Mouse (Mus musculus): ENCODE data around the gene Ebf1.

Ebf1 gene

DNA sequence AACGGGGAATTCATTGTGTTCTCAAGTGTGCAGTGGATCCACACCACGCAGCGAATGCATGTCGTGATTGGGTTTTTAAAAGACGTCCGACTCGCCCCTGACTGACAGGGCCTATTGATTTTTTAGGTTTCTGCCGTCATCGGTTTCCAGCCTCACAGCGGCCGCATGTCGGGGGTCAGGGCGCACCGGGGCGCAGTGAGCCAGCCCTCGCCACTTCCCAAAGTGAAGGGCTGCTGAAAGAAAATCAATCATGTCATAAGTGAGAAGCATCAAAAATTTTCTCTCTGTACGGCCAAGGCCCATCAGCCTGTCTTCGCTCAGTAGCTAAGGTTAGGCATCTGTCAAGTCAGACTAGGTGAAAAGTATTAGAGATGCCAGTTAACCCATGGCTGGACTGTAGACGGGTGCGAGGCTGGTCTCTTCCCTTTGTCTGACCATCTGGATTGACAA lies 124.0 kb downstream of the Ebf1 start:
- DNase-seq, result no peak

GRCm38 (mm10) chr11:44744446-44744845 lies 127.3 kb downstream of the Ebf1 start:
- DNase-seq, result peak; percentile 16 to 50

DNA sequence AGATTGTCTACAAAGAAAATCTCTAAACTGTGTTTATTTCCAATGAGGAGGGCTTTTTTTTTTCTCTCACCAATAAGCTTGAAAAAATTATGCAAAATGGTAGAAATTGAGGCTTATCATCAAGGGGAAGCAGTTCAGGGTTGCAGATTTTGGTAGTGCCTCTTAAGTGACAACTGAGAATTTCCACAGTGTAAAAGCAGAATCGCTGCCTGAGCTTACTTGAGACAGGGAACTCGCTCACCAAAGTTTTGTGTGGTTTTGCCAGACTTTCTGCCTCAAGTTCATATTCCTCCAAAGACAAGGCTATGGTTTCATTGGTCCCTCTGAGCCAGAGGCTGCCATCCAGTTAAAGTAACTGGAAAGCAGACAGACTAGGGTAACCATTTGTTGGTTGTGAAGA lies 128.8 kb downstream of the Ebf1 start:
- DNase-seq, result no peak

DNA sequence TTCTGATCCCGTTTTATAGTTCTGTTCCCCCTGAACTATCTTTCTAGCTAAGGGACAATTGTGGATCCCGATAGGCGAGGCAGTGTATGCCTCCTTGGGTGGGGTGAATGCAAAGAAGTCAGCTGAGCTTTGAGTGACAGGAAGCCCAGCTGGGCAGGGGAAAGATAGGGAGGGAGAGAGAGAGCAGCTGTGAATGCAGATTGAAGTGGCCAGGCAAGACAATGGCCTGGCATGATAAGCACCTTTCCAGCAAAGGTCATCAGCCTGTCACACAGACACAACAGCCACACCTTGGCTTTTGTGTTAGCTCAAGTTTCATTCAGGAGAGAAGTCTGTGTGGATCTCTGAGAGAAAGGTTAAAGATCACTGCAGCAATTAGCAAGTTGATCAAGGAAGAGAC lies 129.6 kb downstream of the Ebf1 start:
- DNase-seq, result peak in 1 of 2 experiments; percentile 23

GRCm38 (mm10) chr11:44749309-44749708 lies 132.2 kb downstream of the Ebf1 start:
- no peak for DNase-seq

- DNase-seq, result no peak
Measured at GRCm38 (mm10) chr11:44754336-44754735, 137.2 kb downstream of the Ebf1 start.

- DNase-seq, result no peak
Measured at GRCm38 (mm10) chr11:44756321-44756720, 139.2 kb downstream of the Ebf1 start.

GRCm38 (mm10) chr11:44758857-44759256 lies 141.7 kb downstream of the Ebf1 start:
- DNase-seq, result no peak

DNA sequence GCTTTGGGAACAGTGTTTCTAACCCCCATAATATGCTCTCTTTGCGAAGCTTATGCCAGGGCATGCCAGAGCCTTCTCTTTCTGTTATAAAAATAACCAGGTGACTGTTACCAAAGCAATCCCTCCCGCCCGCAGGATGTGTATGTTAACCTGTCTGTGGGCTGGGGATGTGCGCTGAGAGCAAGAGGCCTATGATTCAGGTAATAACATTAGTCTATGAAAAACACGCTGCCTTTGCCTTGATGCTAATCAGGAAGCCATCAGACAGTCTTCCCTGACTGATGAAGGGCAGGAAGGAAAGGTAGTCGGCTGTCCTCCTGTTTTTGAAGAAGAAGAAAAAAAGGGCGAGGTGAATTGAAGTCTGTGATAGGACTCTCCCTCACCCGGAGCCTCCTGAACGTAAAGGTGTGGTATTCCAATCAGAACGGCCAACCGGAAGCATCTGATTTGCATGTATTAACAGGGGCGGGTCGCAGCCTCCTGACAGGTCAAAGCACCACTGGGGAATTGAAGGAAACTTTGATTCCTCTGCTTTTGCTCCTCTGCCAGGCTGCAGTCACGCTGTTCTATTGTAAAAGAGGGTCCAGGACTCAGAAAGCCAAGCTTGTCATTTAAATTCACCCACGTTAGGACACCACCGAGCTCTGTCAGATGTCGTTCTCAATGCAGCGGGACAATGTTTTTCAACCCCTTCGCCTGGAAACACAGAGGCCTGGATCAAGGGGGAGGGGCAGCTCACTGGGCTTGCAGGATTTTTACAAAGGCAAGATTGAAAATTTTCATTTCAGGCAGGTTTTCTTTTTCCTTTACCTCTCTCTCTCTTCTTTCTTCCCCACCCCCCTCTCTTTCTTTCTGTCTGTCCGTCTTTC lies 144.2 kb downstream of the Ebf1 start:
- peak; percentile 40 to 41 for DNase-seq

DNA sequence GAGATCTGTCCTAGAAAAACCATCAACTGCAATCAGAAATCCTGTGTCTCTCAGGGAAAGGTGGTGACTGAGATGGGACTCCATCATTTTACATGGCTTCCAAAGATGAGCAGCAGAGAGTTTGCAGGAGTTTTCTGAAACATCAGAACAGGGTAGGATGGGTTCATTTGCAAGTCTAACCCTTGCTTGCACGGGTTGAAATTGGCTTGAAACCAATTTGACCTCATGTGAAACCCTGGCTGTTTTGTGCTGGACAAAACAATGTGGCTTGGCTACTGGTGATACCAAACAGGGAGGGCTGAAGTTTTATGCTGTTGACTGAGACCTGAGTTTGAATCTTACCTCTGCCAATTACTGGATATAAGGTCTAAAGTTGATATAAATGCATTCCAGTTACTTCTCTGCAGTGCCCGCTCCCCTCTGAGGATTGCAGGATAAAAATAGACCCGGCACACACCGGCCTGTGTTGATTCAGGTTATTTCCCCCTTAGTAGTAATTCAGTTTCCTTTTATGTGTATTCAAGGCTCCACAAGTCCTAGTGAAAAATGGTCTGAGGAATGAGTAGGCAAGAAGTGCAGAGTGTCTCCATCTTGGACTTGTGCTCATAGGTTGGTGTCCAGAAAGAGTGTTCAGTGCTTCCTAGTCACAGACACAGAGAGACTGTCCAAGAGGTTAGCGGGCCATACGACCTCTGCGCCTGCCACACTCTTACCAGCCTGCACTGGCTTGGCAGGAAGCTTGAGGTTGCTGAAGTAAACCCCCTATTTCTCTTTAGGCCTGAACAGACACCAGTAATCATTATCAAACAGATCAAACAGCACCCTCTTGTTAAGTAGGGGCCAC lies 147.1 kb downstream of the Ebf1 start:
- peak; percentile 46 to 51 for DNase-seq

- peak; percentile 60 for DNase-seq
Measured at GRCm38 (mm10) chr11:44764988-44765387, 147.9 kb downstream of the Ebf1 start.

- no peak for DNase-seq
Measured at GRCm38 (mm10) chr11:44766246-44766645, 149.1 kb downstream of the Ebf1 start.

- DNase-seq, result no peak
Measured at GRCm38 (mm10) chr11:44767322-44767721, 150.2 kb downstream of the Ebf1 start.

DNA sequence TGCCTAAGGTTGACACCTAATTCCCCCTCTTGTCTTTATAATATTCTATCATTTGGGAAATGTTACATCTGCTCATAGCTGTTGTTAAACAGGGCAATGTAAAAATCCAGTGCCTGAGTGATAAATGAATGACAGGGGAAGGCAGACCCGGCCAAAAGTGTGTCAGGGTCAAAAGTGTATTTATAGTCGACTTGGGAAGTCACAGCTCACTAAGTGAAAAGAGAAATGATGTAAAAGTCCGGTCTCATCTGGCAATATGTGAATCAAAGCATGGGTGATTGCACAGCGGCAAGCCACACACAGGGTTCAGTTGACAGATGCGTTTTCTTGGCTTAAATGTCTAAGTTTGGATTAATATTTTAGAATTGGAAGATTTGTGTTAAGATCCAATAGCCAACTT lies 151.2 kb downstream of the Ebf1 start:
- no peak for DNase-seq

DNA sequence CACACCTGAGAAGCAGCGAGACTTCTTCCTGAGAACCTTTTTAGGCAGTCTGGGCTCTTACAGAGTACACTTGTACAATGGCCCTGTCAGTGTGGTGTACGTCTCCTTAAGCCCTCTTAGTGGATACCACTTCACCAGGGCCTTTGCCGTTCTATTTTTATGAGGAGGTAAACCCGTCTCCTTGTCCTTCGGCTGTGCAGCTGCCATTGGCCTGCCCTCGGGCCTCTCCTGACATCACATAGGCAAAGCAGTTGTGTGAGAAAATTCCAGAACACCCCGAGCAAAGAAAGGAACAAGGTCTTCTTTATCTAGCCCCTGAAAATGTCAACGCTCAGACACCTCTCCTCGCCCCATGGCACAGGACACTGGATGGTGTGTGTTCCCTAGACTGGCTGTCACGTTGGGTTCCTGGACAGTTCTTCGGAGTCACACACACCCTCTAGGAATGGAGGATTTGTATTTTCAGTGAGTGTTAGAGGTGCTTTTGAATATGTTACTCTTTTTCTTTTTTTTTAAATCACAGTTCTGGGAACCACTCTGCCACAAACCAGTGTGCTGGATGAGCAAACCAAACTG lies 154.0 kb downstream of the Ebf1 start:
- DNase-seq, result no peak

- DNase-seq, result no peak
Measured at GRCm38 (mm10) chr11:44774411-44774810, 157.3 kb downstream of the Ebf1 start.

GRCm38 (mm10) chr11:44775549-44775948 lies 158.4 kb downstream of the Ebf1 start:
- DNase-seq, result no peak

DNA sequence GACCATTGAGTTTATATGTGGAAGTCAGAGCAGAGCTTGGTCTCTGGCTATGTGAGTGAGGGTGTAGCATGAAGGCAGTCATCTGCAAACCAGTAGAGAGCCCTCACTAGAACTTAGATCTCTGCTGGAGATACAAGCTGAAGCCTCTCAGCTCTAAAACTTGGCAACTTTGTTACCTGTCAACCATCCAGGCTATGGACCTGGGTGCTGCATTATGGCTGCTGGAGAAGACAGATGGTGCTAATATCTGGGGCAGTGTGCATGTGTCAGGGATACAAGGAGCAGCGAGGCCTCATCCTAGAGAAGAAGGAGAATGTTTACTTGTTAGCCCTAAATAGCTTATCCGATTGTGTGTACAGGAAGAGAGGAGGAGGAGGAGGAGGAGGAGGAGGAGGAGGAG lies 159.4 kb downstream of the Ebf1 start:
- no peak for DNase-seq

DNA sequence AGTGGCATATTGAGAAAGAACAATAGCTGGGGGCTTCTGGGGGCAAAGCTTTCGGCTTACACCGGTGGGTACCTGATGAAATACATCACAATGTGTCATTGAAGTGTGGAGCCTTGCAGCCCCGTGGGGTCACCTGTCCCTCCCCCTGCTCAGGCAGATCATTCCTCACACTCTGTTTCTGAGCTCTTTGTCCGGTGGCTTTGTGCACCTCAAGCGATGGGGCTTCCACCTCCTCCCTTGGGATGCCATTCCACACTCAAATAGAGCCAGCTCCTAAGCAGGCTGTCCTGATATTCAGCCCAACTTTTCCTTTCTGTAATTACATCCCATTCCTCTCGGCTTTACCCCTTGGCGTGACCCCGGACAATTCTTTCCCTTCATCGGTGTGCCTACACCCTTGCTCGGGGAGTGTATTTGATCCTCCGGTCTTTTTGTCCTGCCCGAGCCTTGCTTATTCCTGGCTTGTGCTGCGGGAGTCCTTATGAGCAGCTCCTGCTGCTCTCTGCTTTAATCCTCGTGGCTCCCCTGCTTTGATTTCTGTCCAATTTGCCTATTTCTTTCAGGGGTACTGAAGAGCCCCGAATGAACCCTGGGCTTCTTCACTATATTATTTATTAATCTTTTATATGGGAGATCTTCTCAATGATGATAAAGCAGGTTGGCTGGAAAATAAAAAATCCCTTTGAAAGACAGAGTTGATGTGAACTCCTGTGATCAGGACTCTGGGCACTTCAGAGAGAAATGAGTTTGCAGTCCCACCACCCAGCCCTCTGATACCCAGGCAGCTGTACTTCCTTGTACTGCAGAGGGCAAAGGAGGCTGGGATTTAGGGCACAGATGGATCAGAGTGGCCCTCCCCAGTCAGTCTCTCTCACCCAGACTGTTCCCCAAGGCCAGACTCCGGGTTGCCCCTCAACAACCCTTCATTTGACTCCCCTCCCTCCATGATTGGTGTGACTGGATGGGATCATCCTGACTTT lies 160.5 kb downstream of the Ebf1 start:
- no peak for DNase-seq

DNA sequence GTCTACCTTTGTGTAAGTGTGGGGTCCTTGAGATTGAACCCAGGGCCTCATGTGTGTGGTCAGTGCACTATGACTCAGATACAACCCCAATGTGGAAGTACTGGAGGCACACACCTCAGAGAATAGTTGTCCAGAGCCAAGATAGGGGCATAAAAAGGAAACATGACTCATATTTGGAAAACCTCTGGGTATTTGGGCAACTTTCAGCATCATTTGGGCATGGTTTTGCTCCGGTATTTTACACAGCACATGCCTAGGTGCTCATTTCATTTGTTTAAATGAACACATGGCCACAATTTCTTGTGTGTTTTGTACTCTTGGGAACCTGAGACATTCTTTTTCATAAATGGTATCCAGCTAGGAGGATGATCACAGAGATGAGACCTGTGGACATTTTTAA lies 161.9 kb downstream of the Ebf1 start:
- no peak for DNase-seq

DNA sequence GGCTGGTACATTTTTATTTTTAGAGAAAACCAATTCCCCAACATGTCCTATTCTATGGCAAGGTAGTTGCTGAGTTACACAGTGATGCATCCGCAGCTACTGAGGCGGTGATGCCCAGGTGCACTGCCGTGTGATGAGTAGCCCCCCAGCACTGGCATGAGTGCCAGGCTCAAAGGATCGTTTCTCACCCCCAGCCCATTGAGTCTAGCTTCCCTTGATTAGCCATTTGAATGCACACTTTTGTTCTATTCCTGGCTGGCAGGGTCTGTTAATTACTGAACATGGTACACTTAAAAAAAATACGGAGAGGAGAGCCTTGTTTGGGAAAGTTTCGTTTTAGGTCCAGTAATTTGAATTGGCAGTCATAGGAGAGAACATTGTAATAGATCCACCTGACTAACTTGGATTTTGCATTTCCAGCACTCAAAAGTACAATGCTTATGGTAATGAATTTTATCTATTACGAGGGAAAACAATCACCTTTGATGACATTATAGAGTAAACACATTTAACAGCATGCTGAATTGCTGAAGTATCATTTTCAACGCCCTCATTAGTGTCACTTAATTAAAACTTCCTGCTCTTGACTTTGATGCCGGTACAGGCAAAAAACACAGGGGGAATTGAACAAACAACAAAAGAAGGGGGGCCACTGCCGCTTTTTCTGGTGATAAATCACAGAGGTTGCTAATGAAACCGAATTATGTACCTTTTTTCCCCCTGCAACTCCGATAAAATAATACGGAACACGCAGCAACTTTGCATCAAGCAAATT lies 167.3 kb downstream of the Ebf1 start:
- no peak for DNase-seq

Measured in spleen, adult 18-20 months (tissue).